In the genomic region with DNA sequence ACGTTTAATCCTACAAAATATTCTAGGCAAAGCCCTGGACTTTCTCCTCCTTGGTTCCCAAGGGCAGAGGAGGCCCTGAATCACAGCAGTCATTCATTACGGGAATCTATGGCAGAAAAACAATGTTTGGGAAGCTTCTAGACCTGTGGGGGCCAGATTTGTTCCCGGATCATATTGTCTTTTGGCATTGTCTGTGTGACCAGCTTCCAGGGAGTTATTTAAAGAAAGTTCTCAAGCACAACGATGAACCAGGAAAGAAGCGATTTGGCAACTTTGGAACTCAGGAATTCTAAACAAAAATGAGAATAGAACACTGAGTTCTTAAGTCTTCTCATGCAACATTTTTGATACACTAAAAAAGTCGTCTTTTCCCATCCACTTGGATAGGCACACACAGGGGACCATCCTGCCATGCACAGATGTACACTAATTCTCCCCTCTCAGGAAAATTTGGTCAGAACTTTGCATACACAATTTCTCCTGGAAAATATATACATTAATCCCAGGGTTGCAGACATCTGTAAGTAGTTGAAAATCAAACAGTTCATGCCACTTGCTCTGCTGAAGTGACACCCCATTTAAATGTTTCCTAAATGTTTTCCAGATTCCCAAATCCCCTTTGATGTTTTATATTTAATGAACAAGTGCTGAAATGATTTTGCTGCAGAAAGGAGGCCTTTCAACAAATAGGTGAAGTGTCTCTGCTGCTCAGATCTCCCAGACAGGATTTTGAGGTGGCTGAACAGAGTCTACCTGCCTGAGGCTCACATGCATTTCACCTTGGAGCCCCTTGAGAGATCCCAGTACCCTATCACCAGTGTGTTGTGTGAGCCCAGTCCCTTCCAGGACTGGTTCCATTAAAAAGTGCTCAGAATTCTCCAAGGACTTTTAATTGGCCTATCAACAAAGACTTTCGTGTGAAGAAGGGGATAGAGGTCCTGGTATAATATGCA, we compare ENCODE assay signal across 13 mouse cellular contexts.
DNase-seq lines count a peak whose midpoint lies in the region; ATAC-seq and TF ChIP-seq lines count a peak whose summit lies in the region.
"Had no signal": no experiment of that assay in that cellular context is flagged by ENCODE, and none has a peak within 500 bp of the region (broad histone marks: within the 10 kb centered on the region; RNA-seq: fewer than 3 reads in every experiment).

No protein-coding gene starts in this region.

- no peaks in the 10 kb centered on the region for H3K27me3 ChIP-seq in limb, embryonic 14.5 days (ENCODE audit: control insufficient read depth, insufficient read depth, low read length)
- H3K27me3 ChIP-seq: neural tube, embryonic 12.5 days had no signal

- 0 out of 2 replicates have a peak overlapping the region, but pooled peaks have one; percentile 13 for H3K27ac ChIP-seq in limb, embryonic 14.5 days (replicated peaks; ENCODE audit: low read depth, low read length)
- H3K27ac ChIP-seq: neural tube, embryonic 12.5 days had no signal

- H3K9ac ChIP-seq in limb, embryonic 14.5 days (ENCODE audit: low read depth, low read length, severe bottlenecking) = no peak overlapping the region
- H3K9ac ChIP-seq: neural tube, embryonic 12.5 days had no signal

- H3K36me3 ChIP-seq in limb, embryonic 14.5 days (ENCODE audit: control insufficient read depth, insufficient read depth, low read length) = no peaks in the 10 kb centered on the region
- H3K36me3 ChIP-seq: neural tube, embryonic 12.5 days had no signal

- TF ChIP-seq POLR2A in limb, embryonic 14.5 days (IDR thresholded peaks at IDR 0.05; ENCODE audit: borderline replicate concordance, extremely low read depth, insufficient read depth, insufficient read length) = no peak

- DNase-seq in heart, adult 18-20 months = peak; percentile 62 to 73
- DNase-seq in heart, postnatal 4 days = no peak
- peak; percentile 17 for DNase-seq in testis, postnatal 14 days (ENCODE audit: low spot score)
- DNase-seq in testis, postnatal 10 days (ENCODE audit: low spot score) = no peak
- DNase-seq in limb, embryonic 14.5 days (ENCODE audit: low spot score) = peak; percentile 63
- no peak for DNase-seq in cerebellum, adult 9-10 months
- DNase-seq in right cerebral cortex, postnatal 36 days (ENCODE audit: low spot score in 2 of 2) = no peak
- DNase-seq in T-cell, adult 2 months (ENCODE audit: low spot score) = no peak
- DNase-seq: kidney, adult 18-20 months; midbrain, embryonic 14.5 days; retina, postnatal 1 day; thymus, postnatal 25 days had no signal

- WGBS in limb, embryonic 14.5 days = 37% methylated on average over 7 of the region's 7 CpGs

- H3K9me3 ChIP-seq in limb, embryonic 14.5 days (ENCODE audit: control insufficient read depth, low read length) = no peaks in the 10 kb centered on the region
- H3K9me3 ChIP-seq: neural tube, embryonic 12.5 days had no signal

- H3K4me1 ChIP-seq in limb, embryonic 14.5 days (ENCODE audit: control insufficient read depth, insufficient read depth, low read length) = peaks cover 5% of the 10 kb centered on the region; the same call in 1 of the 2 replicates
- H3K4me1 ChIP-seq: neural tube, embryonic 12.5 days had no signal

- no peak for ATAC-seq in limb, embryonic 14.5 days (ENCODE audit: low FRiP score, low read depth)

- H3K4me2 ChIP-seq in limb, embryonic 14.5 days (replicated peaks; ENCODE audit: low read depth, low read length, severe bottlenecking) = no peak overlapping the region
- H3K4me2 ChIP-seq: neural tube, embryonic 12.5 days had no signal

- no peak overlapping the region for H3K4me3 ChIP-seq in limb, embryonic 14.5 days (replicated peaks; ENCODE audit: low read length)
- H3K4me3 ChIP-seq: neural tube, embryonic 12.5 days had no signal

Comparison
In these comparisons a context has a peak if more than half of its experiments do, and no peak if none do; other contexts are left out.
1. DNase-seq: peak in heart, adult 18-20 months (2 of 2), testis, postnatal 14 days (single experiment) and limb, embryonic 14.5 days (single experiment); none in heart, postnatal 4 days (single experiment), testis, postnatal 10 days (single experiment), cerebellum, adult 9-10 months (single experiment), right cerebral cortex, postnatal 36 days (0 of 2) and T-cell, adult 2 months (single experiment).